Mouse (Mus musculus) CH12.LX (cell line): ENCODE measurements around the gene Atp2a3. TPM values are rescaled to one million over a fixed set of nuclear protein-coding genes. Genes with fewer than 3 reads are reported as not detected.

Experiments used
- DNase-seq: peaks from one replicate; pipeline ENCODE4 v3.0.0-alpha.2; 2013; ENCODE audit errors: extremely low read depth
- H3K27ac ChIP-seq: 2 replicates; pipeline ENCODE4 v1.5.1; 2012; ENCODE audit warnings: low read depth, mild to moderate bottlenecking, control low read depth, moderate library complexity; ENCODE audit not compliant: insufficient read depth
- H3K27me3 ChIP-seq: replicated peaks from 2 replicates; pipeline ENCODE3; 2012; ENCODE audit warnings: inconsistent platforms
- H3K36me3 ChIP-seq, 2 experiments: replicated peaks in 1 of 2; 2 replicates each; pipeline versions ENCODE3 to v1.6.1; 2012; ENCODE audit warnings: inconsistent platforms in 1 of 2, low read length in 1 of 2, mild to moderate bottlenecking in 1 of 2, mixed read lengths in 1 of 2, moderate library complexity in 1 of 2; ENCODE audit not compliant: control insufficient read depth in 1 of 2, insufficient read depth in 1 of 2
- H3K4me1 ChIP-seq, 2 experiments: 2 replicates each; pipeline ENCODE4 v1.6.1; 2012; ENCODE audit warnings: inconsistent platforms in 1 of 2, moderate library complexity in 1 of 2; ENCODE audit not compliant: insufficient read depth in 2 of 2, control insufficient read depth in 1 of 2
- H3K4me2 ChIP-seq: 2 replicates; pipeline ENCODE4 v1.6.1; 2012; ENCODE audit warnings: low read depth, mild to moderate bottlenecking, control low read depth; ENCODE audit not compliant: poor library complexity, insufficient read depth, severe bottlenecking
- H3K4me3 ChIP-seq, 3 experiments: fragments of 150-350 bp in 1 of 3; sonication (generic) in 1 of 3; replicated peaks in 1 of 3; 2 replicates each; pipeline versions ENCODE3 to v1.5.1; 2011 to 2012; ENCODE audit warnings: low read depth in 2 of 3, low read length in 2 of 3, mild to moderate bottlenecking in 2 of 3, moderate library complexity in 2 of 3, control low read depth in 1 of 3, improper control_type of control experiment in 1 of 3, inconsistent platforms in 1 of 3, mixed read lengths in 1 of 3; ENCODE audit not compliant: poor library complexity in 1 of 3
- H3K79me2 ChIP-seq: replicated peaks from 2 replicates; pipeline ENCODE4 v1.6.1; 2012; ENCODE audit warnings: mild to moderate bottlenecking, moderate library complexity; ENCODE audit not compliant: control insufficient read depth, poor library complexity, insufficient read depth, severe bottlenecking; ENCODE audit errors: extremely low read depth
- H3K9ac ChIP-seq: 2 replicates; pipeline ENCODE4 v1.6.1; 2012; ENCODE audit warnings: low read depth, mild to moderate bottlenecking, control low read depth, moderate library complexity; ENCODE audit not compliant: insufficient read depth
- H3K9me3 ChIP-seq: replicated peaks from 2 replicates; pipeline ENCODE3; 2012; ENCODE audit warnings: low read length, inconsistent platforms, mixed read lengths
- CHD1 ChIP-seq: IDR thresholded peaks from 2 replicates; pipeline ENCODE4 v1.6.1; 2012; ENCODE audit warnings: low read depth, low read length, improper control_type of control experiment, inconsistent platforms
- CHD2 ChIP-seq: IDR thresholded peaks from 2 replicates; pipeline ENCODE4 v1.6.1; 2011; ENCODE audit warnings: low read length, improper control_type of control experiment
- CTCF ChIP-seq, 2 experiments: IDR thresholded peaks in 1 of 2; conservative IDR thresholded peaks in 1 of 2; 2 replicates each; pipeline ENCODE4 v1.5.1; 2011 to 2012; ENCODE audit warnings: low read depth in 2 of 2, low read length in 2 of 2, improper control_type of control experiment in 1 of 2, inconsistent platforms in 1 of 2, mild to moderate bottlenecking in 1 of 2, moderate library complexity in 1 of 2
- E2F4 ChIP-seq: IDR thresholded peaks from 2 replicates; pipeline ENCODE4 v1.6.1; 2011; ENCODE audit warnings: low read depth, low read length, improper control_type of control experiment; ENCODE audit not compliant: insufficient replicate concordance
- EP300 ChIP-seq: IDR thresholded peaks from 2 replicates; pipeline ENCODE4 v1.6.1; 2011; ENCODE audit warnings: low read length, improper control_type of control experiment
- ETS1 ChIP-seq: conservative IDR thresholded peaks from 2 replicates; pipeline ENCODE4 v1.6.1; 2012; ENCODE audit warnings: low read depth, mild to moderate bottlenecking, inconsistent platforms, low read length, improper control_type of control experiment, moderate library complexity
- GABPA ChIP-seq: IDR thresholded peaks from 2 replicates; pipeline ENCODE4 v1.6.1; 2012; ENCODE audit warnings: low read depth, low read length, improper control_type of control experiment, inconsistent platforms; ENCODE audit not compliant: insufficient replicate concordance
- HCFC1 ChIP-seq: IDR thresholded peaks from 2 replicates; pipeline ENCODE4 v1.6.1; 2012; ENCODE audit warnings: low read depth, mild to moderate bottlenecking, inconsistent platforms, low read length, improper control_type of control experiment
- JUN ChIP-seq: IDR thresholded peaks from 2 replicates; pipeline ENCODE4 v1.6.1; 2011; ENCODE audit warnings: low read depth, mild to moderate bottlenecking, low read length, improper control_type of control experiment, moderate library complexity; ENCODE audit not compliant: insufficient read depth
- JUND ChIP-seq: conservative IDR thresholded peaks from 2 replicates; pipeline ENCODE4 v1.6.1; 2011; ENCODE audit warnings: low read depth, low read length, improper control_type of control experiment
- KAT2A ChIP-seq: IDR thresholded peaks from 2 replicates; pipeline ENCODE4 v1.6.1; 2012; ENCODE audit warnings: low read length, improper control_type of control experiment, inconsistent platforms; ENCODE audit not compliant: insufficient replicate concordance
- MAX ChIP-seq: IDR thresholded peaks from 2 replicates; pipeline ENCODE4 v1.6.1; 2011; ENCODE audit warnings: low read length, improper control_type of control experiment
- MAZ ChIP-seq: IDR thresholded peaks from 2 replicates; pipeline ENCODE4 v1.6.1; 2012; ENCODE audit warnings: low read depth, mild to moderate bottlenecking, inconsistent platforms, low read length, improper control_type of control experiment, moderate library complexity
- MEF2A ChIP-seq: IDR thresholded peaks from 2 replicates; pipeline ENCODE4 v1.6.1; 2014; ENCODE audit warnings: low read depth, mild to moderate bottlenecking, inconsistent platforms, low read length, improper control_type of control experiment, borderline replicate concordance
- MXI1 ChIP-seq: IDR thresholded peaks from 2 replicates; pipeline ENCODE4 v1.6.1; 2011; ENCODE audit warnings: mild to moderate bottlenecking, low read depth, low read length, improper control_type of control experiment
- MYC ChIP-seq: IDR thresholded peaks from 2 replicates; pipeline ENCODE4 v1.6.1; 2011; ENCODE audit warnings: low read depth, mild to moderate bottlenecking, improper control_type of control experiment, low read length
- NRF1 ChIP-seq: IDR thresholded peaks from 2 replicates; pipeline ENCODE4 v1.6.1; 2014; ENCODE audit warnings: low read depth, mild to moderate bottlenecking, inconsistent platforms, low read length, improper control_type of control experiment, moderate library complexity
- PAX5 ChIP-seq: IDR thresholded peaks from 2 replicates; pipeline ENCODE4 v1.6.1; 2012; ENCODE audit warnings: low read length, inconsistent platforms, mixed read lengths
- POLR2AphosphoS2 ChIP-seq: IDR thresholded peaks from 2 replicates; pipeline ENCODE4 v1.6.1; 2011; ENCODE audit warnings: low read depth, low read length, improper control_type of control experiment
- RCOR1 ChIP-seq: conservative IDR thresholded peaks from 2 replicates; pipeline ENCODE4 v1.6.1; 2012; ENCODE audit warnings: low read depth, mild to moderate bottlenecking, inconsistent platforms, low read length, improper control_type of control experiment
- SIN3A ChIP-seq: IDR thresholded peaks from 2 replicates; pipeline ENCODE4 v1.6.1; 2012; ENCODE audit warnings: low read length, improper control_type of control experiment, inconsistent platforms
- TBP ChIP-seq: conservative IDR thresholded peaks from 2 replicates; pipeline ENCODE4 v1.6.1; 2011; ENCODE audit warnings: low read depth, low read length, improper control_type of control experiment
- TCF12 ChIP-seq: IDR thresholded peaks from 2 replicates; pipeline ENCODE4 v1.6.1; 2014; ENCODE audit warnings: low read depth, mild to moderate bottlenecking, inconsistent platforms, low read length, improper control_type of control experiment
- USF1 ChIP-seq: IDR thresholded peaks from 2 replicates; pipeline ENCODE4 v1.6.1; 2014; ENCODE audit warnings: low read depth, mild to moderate bottlenecking, inconsistent platforms, low read length, improper control_type of control experiment
- USF2 ChIP-seq: conservative IDR thresholded peaks from 2 replicates; pipeline ENCODE4 v1.6.1; 2011; ENCODE audit warnings: low read depth, low read length, improper control_type of control experiment
- ZC3H11A ChIP-seq: IDR thresholded peaks from 2 replicates; pipeline ENCODE4 v1.6.1; 2012; ENCODE audit warnings: low read depth, mild to moderate bottlenecking, inconsistent platforms, low read length, improper control_type of control experiment
- ZKSCAN1 ChIP-seq: IDR thresholded peaks from 2 replicates; pipeline ENCODE4 v1.6.1; 2012; ENCODE audit warnings: low read depth, inconsistent platforms, low read length, improper control_type of control experiment, borderline replicate concordance
- ZMIZ1 ChIP-seq: IDR thresholded peaks from 2 replicates; pipeline ENCODE4 v1.6.1; 2012; ENCODE audit warnings: low read depth, mild to moderate bottlenecking, inconsistent platforms, low read length, improper control_type of control experiment
- ZNF384 ChIP-seq: IDR thresholded peaks from 2 replicates; pipeline ENCODE4 v1.6.1; 2012; ENCODE audit warnings: low read depth, low read length, improper control_type of control experiment, inconsistent platforms
- dilution Hi-C: fragments of 300-500 bp; cut with MboI; formaldehyde crosslinking; loops from 2 replicates; pipeline ENCODE4 v1.14.3; 2020; ENCODE audit warnings: low sequenced_read_pairs; ENCODE audit not compliant: extremely low pct_unique_long_range_greater_than_20kb, extremely low pct_ligation_motif_present
- in situ Hi-C: fragments of 300-500 bp; cut with MboI; formaldehyde crosslinking; loops from 3 replicates; pipeline ENCODE4 v1.14.3; 2019; ENCODE audit warnings: low sequenced_read_pairs, low pct_ligation_motif_present, low pct_unique_long_range_greater_than_20kb, mixed read lengths
- polyA plus RNA-seq: library from polyadenylated mRNA; unstranded; fragments of >175 nt; gene quantifications from 2 replicates; pipeline ENCODE4 v1.2.1, GENCODE M21; 2012; ENCODE audit warnings: low read depth; ENCODE audit not compliant: insufficient read length
- total RNA-seq, 2 experiments: library from RNA; depleted of rRNA; stranded (reverse); fragments of 300-350 nt in 1 of 2; fragments of >200 nt in 1 of 2; gene quantifications; 2 replicates each; pipeline ENCODE4 v1.2.3; 2012 to 2014

Gene Atp2a3
- total and polyA plus RNA-seq, 3 experiments, result 61.4 to 279 (median 218) TPM

DNA sequence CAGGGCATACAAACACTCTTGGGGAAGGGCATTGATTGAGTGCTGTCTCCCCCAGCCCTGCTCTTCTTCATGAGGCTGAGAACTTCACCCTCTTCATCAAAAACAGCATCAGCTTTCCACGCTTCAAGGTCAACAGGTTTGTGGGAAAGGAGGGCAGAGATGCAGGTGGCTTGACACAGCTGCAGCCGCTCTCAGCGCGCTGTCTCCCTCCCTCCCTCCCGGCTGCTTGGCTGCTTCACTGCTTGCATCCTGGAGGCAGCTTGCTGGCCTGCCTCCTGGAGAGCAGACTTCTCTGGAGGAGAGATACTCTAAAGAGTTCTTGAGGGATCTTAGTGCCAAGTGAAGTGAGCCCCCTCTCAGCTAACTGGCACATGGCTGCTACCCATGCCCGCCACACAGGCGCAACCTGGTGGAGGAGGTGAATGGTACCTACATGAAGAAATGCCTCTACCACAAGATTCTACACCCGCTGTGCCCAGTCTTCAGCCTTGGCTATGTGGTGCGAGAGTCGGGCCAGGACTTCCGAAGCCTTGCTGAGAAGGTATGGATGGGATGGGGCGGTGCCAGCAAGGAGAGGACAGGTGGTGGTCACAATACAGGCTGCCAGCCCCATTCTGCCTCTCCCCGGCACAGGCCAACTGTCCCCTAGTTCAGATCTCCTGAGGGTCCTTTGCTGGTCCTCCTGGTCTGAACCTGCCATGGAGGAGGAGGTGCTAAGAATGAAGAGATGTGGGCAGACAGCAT is 48.7 kb downstream of the Atp2a3 start:
- H3K4me3 ChIP-seq, result no peak overlapping the region
- no peaks in the 10 kb centered on the region for H3K27me3 ChIP-seq
- in situ Hi-C loops (loop anchor here (5.0 to 25.0 kb wide), 3 partner anchors 38 to 572 kb away; partner anchors contain the start of genes Ggt6, Mybbp1a and Ncbp3), dilution Hi-C loops (no loop called here)
- peaks cover 31 to 83% of the 10 kb centered on the region in 2 experiments for H3K36me3 ChIP-seq
- H3K27ac ChIP-seq, result no peak overlapping the region
- H3K4me1 ChIP-seq, result peaks cover 7 to 52% of the 10 kb centered on the region in 2 experiments; a peak in 3 of 4 replicates
- TF ChIP-seq JUN (no peak), CHD1 (no peak), TCF12 (no peak), ZNF384 (no peak), JUND (no peak), TBP (no peak), USF1 (no peak), HCFC1 (no peak), ZC3H11A (no peak), SIN3A (no peak), ZKSCAN1 (no peak), NRF1 (no peak), MAZ (no peak), GABPA (no peak), PAX5 (no peak; the same call in 1 of the 2 replicates), CTCF (conservative IDR thresholded peaks at IDR 0.05 in 1 of 2, IDR thresholded peaks at IDR 0.05 in 1 of 2; ENCODE audit: low read depth in 2 of 2, low read length in 2 of 2) (no peak)
- H3K4me2 ChIP-seq, result no peak overlapping the region
- H3K79me2 ChIP-seq, result no peaks in the 10 kb centered on the region
- DNase-seq, result no peak
- H3K9me3 ChIP-seq, result no peaks in the 10 kb centered on the region
- no peak overlapping the region for H3K9ac ChIP-seq

DNA sequence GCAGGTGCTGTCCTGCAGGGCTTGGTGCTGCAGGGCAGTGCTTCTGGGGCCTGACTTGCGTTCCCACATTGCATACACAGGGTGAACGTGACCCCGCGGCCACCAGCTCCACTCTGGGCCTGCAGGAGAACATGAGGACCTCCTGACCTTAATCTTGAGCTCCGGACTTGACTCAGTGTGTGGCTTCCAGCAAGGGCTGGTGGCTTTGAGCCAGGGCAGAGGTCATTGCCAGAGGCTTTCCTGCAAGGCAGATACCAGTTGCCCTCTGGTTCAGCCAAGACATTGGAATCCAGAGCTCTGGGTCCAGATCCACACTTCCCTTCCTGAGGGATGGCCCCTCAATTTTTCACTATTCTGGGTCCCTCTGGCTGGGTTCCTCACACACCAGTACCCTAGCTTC is 53.0 kb downstream of the Atp2a3 start:
- no peak overlapping the region for H3K4me2 ChIP-seq
- no peaks in the 10 kb centered on the region for H3K79me2 ChIP-seq
- no peak overlapping the region for H3K27ac ChIP-seq
- DNase-seq, result no peak
- in situ Hi-C loops, result loop anchor here (5.0 to 25.0 kb wide), 2 partner anchors 33 to 577 kb away; partner anchors contain the start of genes Ggt6, Mybbp1a and Ncbp3
- H3K4me3 ChIP-seq, result no peak overlapping the region
- peaks cover 3 to 26% of the 10 kb centered on the region in 2 experiments; a peak in 3 of 4 replicates for H3K4me1 ChIP-seq
- dilution Hi-C loops, result no loop called here
- H3K9ac ChIP-seq, result no peak overlapping the region
- no peaks in the 10 kb centered on the region for H3K9me3 ChIP-seq
- H3K27me3 ChIP-seq, result peaks cover 1% of the 10 kb centered on the region
- TF ChIP-seq ZMIZ1 (no peak), ETS1 (no peak), TCF12 (no peak), MAX (no peak), USF2 (no peak), POLR2AphosphoS2 (no peak), JUN (no peak), ZNF384 (no peak), MAZ (no peak), MYC (no peak), TBP (no peak), E2F4 (no peak), MEF2A (no peak), CTCF (conservative IDR thresholded peaks at IDR 0.05 in 1 of 2, IDR thresholded peaks at IDR 0.05 in 1 of 2; ENCODE audit: low read depth in 2 of 2, low read length in 2 of 2) (no peak), RCOR1 (no peak), EP300 (no peak), MXI1 (no peak), CHD2 (no peak), KAT2A (no peak)
- peaks cover 29 to 83% of the 10 kb centered on the region in 2 experiments for H3K36me3 ChIP-seq
